Mouse (Mus musculus) brain, embryonic 14.5 days (tissue): ENCODE data around the gene Gpc3.

Experiments used
- CTCF ChIP-seq: fragments of 200-500 bp; IDR thresholded peaks from 2 replicates; pipeline ENCODE4 v1.5.1; 2012; ENCODE audit warnings: inconsistent platforms, mild to moderate bottlenecking, moderate library complexity, borderline replicate concordance; ENCODE audit not compliant: insufficient read depth, insufficient read length; ENCODE audit errors: extremely low read depth
- POLR2A ChIP-seq: fragments of 200-500 bp; IDR thresholded peaks from 2 replicates; pipeline ENCODE4 v1.6.1; 2012; ENCODE audit warnings: mild to moderate bottlenecking, inconsistent platforms, borderline replicate concordance; ENCODE audit not compliant: poor library complexity, insufficient read depth, insufficient read length, severe bottlenecking; ENCODE audit errors: extremely low read depth

DNA sequence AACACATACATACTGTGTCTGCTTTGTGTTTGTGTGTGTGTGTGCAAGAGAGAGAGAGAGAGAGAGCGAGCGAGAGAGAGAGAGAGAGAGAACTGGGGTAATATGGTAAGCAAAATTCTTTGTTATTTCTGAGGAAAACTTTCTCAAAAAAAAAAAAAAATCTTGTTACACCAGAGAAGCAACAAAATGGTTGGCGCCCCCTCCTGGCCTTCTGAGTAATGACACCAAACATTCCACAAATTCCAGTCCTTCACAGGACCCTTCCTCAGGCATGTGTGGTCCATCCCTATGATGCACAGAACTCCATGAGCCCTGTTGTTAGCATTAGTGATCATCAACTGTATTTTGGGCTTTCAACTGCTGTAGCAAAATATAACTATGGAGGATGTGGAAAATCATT is 172.0 kb downstream of the Gpc3 start:
- TF ChIP-seq POLR2A (no peak), CTCF (peak; percentile 31; the same call in 1 of the 2 replicates)
